Mouse (Mus musculus): ENCODE measurements around the gene Nptxr. TPM values are rescaled to one million over a fixed set of nuclear protein-coding genes. Genes with fewer than 3 reads are reported as not detected.
A peak's percentile ranks its signal among the peaks of the same experiment; 100 is the strongest.

The Nptxr gene
- polyA plus RNA-seq, 1 experiment from 2014 or later = 2.7 TPM

GRCm38 (mm10) chr15:79755977-79756625 is 48.5 kb downstream of the Nptxr start:
- H3K4me3 ChIP-seq = no peak overlapping the region
- peak overlapping the region; percentile 43; the same call in 1 of the 2 replicates for H3K9ac ChIP-seq
- no peaks in the 10 kb centered on the region for H3K27me3 ChIP-seq
- H3K4me2 ChIP-seq (replicated peaks) = no peak overlapping the region
- H3K9me3 ChIP-seq = no peaks in the 10 kb centered on the region
- 72% methylated on average over 8 of the region's 8 CpGs for WGBS
- peaks cover 4% of the 10 kb centered on the region for H3K4me1 ChIP-seq
- ATAC-seq (ENCODE audit: low FRiP score, low read depth) = no peak
- H3K36me3 ChIP-seq = peaks cover 11% of the 10 kb centered on the region
- H3K27ac ChIP-seq = no peak overlapping the region

DNA sequence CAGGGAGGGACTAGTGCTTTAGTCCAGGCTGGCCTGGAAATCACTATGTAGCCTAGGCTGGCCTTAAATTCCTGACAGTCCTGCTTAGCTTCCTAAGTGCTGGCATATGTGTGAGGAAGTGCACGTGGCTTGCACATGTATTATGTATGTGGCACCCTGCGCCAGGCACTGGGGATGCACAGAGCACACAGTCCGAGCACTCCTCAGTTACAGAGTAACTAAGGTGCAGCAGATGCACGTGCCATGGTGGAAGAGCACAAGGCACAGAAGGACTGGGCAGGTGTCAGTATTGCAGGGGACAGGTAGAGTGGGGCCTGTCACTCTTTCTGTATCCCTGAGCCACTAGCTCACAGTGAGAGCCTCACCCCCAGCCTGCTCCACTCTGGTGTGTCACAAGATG is 49.4 kb downstream of the Nptxr start:
- Histone ChIP-seq H3K4me1 (peaks cover 4% of the 10 kb centered on the region), H3K27me3 (no peaks in the 10 kb centered on the region), H3K9me3 (no peaks in the 10 kb centered on the region), H3K4me2 (replicated peaks) (no peak overlapping the region), H3K27ac (no peak overlapping the region), H3K9ac (no peak overlapping the region), H3K36me3 (0 out of 2 replicates have a peak, but pooled peaks cover 5% of the 10 kb centered on the region), H3K4me3 (no peak overlapping the region)
- WGBS = 83% methylated on average over 4 of the region's 4 CpGs
- no peak for ATAC-seq (ENCODE audit: low FRiP score, low read depth)

- Histone ChIP-seq H3K27ac (no peak overlapping the region), H3K9me3 (no peaks in the 10 kb centered on the region), H3K4me3 (no peak overlapping the region), H3K4me2 (replicated peaks) (no peak overlapping the region), H3K27me3 (no peaks in the 10 kb centered on the region), H3K4me1 (peaks cover 4% of the 10 kb centered on the region), H3K36me3 (0 out of 2 replicates have a peak, but pooled peaks cover 5% of the 10 kb centered on the region), H3K9ac (peak overlapping the region; percentile 35)
- WGBS = 41% methylated on average over 4 of the region's 4 CpGs
- no peak for ATAC-seq (ENCODE audit: low FRiP score, low read depth)
Measured at GRCm38 (mm10) chr15:79753873-79754272, 50.7 kb downstream of the Nptxr start.

DNA sequence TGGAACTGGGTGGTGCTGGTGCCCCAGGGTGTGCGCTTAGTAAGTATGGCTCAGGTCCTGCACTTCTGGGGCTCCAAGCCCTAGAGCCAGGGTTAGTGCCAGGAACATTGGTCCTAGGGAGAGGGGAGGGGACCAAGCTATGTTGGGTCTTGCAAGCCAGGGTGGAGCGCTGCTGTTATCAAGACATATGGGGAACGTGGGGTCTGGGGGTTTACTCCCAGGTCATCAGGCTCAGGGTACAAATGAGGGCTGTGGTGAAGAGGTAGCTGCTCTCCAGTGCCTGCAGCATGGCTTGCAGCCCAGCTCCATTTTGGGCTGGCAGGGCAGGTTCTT is 51.2 kb downstream of the Nptxr start:
- no peak overlapping the region for H3K4me2 ChIP-seq (replicated peaks)
- H3K36me3 ChIP-seq = 0 out of 2 replicates have a peak, but pooled peaks cover 5% of the 10 kb centered on the region
- H3K9me3 ChIP-seq = no peaks in the 10 kb centered on the region
- H3K27ac ChIP-seq = no peak overlapping the region
- ATAC-seq (ENCODE audit: low FRiP score, low read depth) = 0 out of 2 replicates have a peak, but pooled peaks have one; percentile 8
- peak overlapping the region; percentile 35; the same call in 1 of the 2 replicates for H3K9ac ChIP-seq
- H3K4me1 ChIP-seq = peaks cover 4% of the 10 kb centered on the region
- H3K4me3 ChIP-seq = no peak overlapping the region
- 86% methylated on average over 3 of the region's 3 CpGs for WGBS
- no peaks in the 10 kb centered on the region for H3K27me3 ChIP-seq

DNA sequence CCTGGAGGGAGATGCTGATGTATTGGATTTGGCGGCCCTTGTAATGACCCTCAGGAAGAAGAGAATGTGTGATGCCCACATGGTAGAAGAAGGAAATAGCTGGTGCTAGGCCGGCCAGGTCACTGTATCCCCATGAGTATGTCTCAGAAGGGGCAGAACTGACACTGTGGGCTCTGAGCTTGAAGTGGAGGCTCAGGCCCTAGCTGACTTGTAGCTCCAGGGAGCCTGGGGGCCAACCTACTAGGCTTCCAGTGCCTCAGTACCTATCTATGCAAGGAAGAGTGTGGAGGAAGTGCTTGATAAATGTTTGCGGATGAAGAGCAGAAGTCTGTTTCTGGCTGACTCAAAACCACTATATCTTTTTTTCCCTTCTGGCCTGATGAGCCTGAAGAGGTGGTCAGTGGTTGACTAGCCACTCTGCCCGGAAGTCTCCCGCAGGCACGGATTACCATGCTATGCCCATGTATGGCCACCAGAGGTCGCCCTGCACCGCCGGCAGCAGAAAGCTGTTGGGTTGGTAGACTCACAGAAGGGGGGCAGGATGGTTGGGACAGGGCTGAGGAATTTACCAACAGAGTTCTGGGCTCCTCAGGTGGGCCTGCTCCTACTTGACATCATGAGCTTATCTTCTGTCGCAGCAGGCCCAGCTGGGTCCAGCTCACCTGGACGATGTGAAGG is 51.7 kb downstream of the Nptxr start:
- peaks cover 4% of the 10 kb centered on the region for H3K4me1 ChIP-seq
- H3K4me2 ChIP-seq (replicated peaks) = no peak overlapping the region
- no peaks in the 10 kb centered on the region for H3K9me3 ChIP-seq
- H3K9ac ChIP-seq = no peak overlapping the region
- ATAC-seq (ENCODE audit: low FRiP score, low read depth) = peak; percentile 59; the same call in 1 of the 2 replicates
- WGBS = 21% methylated on average over 11 of the region's 11 CpGs
- H3K27ac ChIP-seq = no peak overlapping the region
- H3K27me3 ChIP-seq = no peaks in the 10 kb centered on the region
- no peak overlapping the region for H3K4me3 ChIP-seq
- 0 out of 2 replicates have a peak, but pooled peaks cover 5% of the 10 kb centered on the region for H3K36me3 ChIP-seq

DNA sequence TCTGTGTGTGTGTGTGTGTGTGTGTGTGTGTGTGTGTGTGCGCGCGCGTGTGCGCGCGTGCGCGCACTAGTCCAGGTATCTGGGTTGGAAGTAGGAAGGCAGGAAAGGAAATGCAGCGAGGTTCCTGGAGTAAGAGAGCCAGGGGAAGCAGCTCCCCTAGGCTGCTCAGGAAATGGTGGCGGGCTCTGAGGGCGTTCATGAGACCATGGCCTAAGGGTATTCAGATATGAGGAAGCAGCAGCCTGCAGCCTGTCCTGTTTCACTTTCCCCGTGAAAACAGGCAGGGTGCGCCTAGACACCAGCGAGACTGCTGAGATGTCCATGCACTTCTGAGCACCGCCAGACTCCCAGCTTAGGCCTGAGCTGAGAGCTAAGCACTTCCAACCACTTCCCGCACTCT is 52.8 kb downstream of the Nptxr start:
- Histone ChIP-seq H3K27me3 (no peaks in the 10 kb centered on the region), H3K4me1 (peaks cover 4% of the 10 kb centered on the region), H3K27ac (no peak overlapping the region), H3K36me3 (no peaks in the 10 kb centered on the region), H3K9me3 (no peaks in the 10 kb centered on the region), H3K4me2 (replicated peaks) (no peak overlapping the region), H3K4me3 (no peak overlapping the region), H3K9ac (no peak overlapping the region)
- WGBS = 81% methylated on average over 17 of the region's 17 CpGs
- ATAC-seq (ENCODE audit: low FRiP score, low read depth) = no peak

GRCm38 (mm10) chr15:79750266-79750665 is 54.3 kb downstream of the Nptxr start:
- Histone ChIP-seq H3K36me3 (no peaks in the 10 kb centered on the region), H3K4me2 (replicated peaks) (no peak overlapping the region), H3K4me3 (no peak overlapping the region), H3K27ac (no peak overlapping the region), H3K4me1 (peaks cover 10% of the 10 kb centered on the region), H3K9ac (no peak overlapping the region), H3K27me3 (no peaks in the 10 kb centered on the region), H3K9me3 (no peaks in the 10 kb centered on the region)
- ATAC-seq (ENCODE audit: low FRiP score, low read depth) = no peak
- WGBS = 85% methylated on average over 8 of the region's 8 CpGs

DNA sequence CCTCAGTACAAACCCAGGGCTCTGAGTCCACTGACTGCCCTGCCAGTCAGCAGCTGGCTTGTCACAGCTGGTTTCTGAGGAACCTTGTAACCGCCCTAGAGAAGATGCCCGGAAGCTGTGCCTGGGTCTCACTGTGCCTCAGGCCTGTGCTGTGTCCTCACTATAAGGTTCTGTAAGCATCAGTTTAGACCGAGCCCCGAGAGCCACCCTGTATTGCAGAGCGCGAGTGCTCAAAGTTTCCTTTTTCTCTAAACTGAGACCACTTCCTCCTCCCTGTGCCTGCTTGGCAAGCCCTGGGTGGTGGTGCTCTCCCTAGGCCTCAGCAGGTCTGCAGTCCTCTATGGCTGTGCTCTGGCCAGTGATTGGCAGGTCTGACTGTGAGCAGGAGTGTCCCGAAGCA is 55.4 kb downstream of the Nptxr start:
- Histone ChIP-seq H3K9me3 (no peaks in the 10 kb centered on the region), H3K27me3 (no peaks in the 10 kb centered on the region), H3K27ac (no peak overlapping the region), H3K36me3 (no peaks in the 10 kb centered on the region), H3K4me1 (peaks cover 18% of the 10 kb centered on the region), H3K4me3 (no peak overlapping the region), H3K4me2 (replicated peaks) (no peak overlapping the region), H3K9ac (no peak overlapping the region)
- ATAC-seq (ENCODE audit: low FRiP score, low read depth) = no peak
- WGBS = 88% methylated on average over 7 of the region's 7 CpGs

DNA sequence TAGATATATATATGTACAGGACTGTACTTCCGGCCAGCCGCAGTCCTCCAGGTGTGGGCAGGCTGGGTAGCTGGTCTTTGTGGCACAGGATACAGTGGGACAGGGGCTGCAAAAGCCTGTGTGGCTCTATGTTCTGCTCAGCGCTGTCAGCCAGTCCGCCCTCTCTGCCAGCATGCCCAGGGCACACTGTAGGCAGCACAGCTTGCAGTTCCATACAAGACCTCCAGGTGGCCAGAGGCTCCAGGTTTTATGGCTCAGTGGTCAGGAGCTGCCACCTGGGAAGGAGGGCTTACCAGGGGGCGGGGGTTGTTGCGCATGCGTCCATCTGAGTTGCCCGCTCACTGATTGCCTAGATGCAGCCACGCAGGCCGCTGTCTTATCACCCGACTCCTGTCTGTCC is 56.6 kb downstream of the Nptxr start:
- Histone ChIP-seq H3K9me3 (no peaks in the 10 kb centered on the region), H3K36me3 (no peaks in the 10 kb centered on the region), H3K27me3 (no peaks in the 10 kb centered on the region), H3K4me2 (replicated peaks) (no peak overlapping the region), H3K9ac (no peak overlapping the region), H3K27ac (no peak overlapping the region), H3K4me1 (peaks cover 17% of the 10 kb centered on the region), H3K4me3 (no peak overlapping the region)
- 61% methylated on average over 11 of the region's 11 CpGs for WGBS
- no peak for ATAC-seq (ENCODE audit: low FRiP score, low read depth)

GRCm38 (mm10) chr15:79745883-79746282 is 58.7 kb downstream of the Nptxr start:
- no peak overlapping the region for H3K27ac ChIP-seq
- peaks cover 28% of the 10 kb centered on the region for H3K4me1 ChIP-seq
- no peak for ATAC-seq (ENCODE audit: low FRiP score, low read depth)
- H3K9ac ChIP-seq = no peak overlapping the region
- H3K4me2 ChIP-seq (replicated peaks) = no peak overlapping the region
- H3K27me3 ChIP-seq = no peaks in the 10 kb centered on the region
- H3K36me3 ChIP-seq = no peaks in the 10 kb centered on the region
- no peak overlapping the region for H3K4me3 ChIP-seq
- no peaks in the 10 kb centered on the region for H3K9me3 ChIP-seq
- WGBS = 88% methylated on average over 5 of the region's 5 CpGs

DNA sequence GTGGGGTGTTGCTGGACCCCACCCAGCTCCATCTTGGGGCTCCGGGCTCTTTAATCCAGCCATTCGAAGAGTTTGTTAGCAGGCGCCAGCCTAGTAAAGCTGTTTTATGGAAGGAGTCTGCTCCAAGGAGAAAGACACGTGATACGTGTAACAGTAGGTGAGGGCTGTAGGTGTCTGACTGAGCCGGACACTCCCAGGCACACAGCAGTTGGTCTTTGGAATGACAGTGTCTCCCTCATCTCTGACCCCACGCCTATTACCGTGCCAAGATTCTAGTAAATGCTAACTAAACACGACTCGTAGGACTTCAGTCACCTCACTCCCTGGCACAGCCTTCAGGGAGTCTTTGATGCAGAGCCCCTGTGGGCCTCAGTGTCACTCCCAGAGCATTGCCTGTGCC is 59.3 kb downstream of the Nptxr start:
- Histone ChIP-seq H3K27me3 (no peaks in the 10 kb centered on the region), H3K4me1 (peaks cover 34% of the 10 kb centered on the region), H3K9me3 (no peaks in the 10 kb centered on the region), H3K27ac (no peak overlapping the region; the same call in 1 of the 2 replicates), H3K9ac (no peak overlapping the region), H3K4me3 (no peak overlapping the region), H3K36me3 (no peaks in the 10 kb centered on the region), H3K4me2 (replicated peaks) (peak overlapping the region; percentile 11; the same call in 1 of the 2 replicates)
- no peak for ATAC-seq (ENCODE audit: low FRiP score, low read depth)
- WGBS = 58% methylated on average over 10 of the region's 10 CpGs

GRCm38 (mm10) chr15:79744742-79745141 is 59.8 kb downstream of the Nptxr start:
- no peak overlapping the region for H3K27ac ChIP-seq

More at GRCm38 (mm10) chr15:79744742-79745141, 59.8 kb downstream of the Nptxr start:
- H3K9ac ChIP-seq = no peak overlapping the region
- no peak for ATAC-seq (ENCODE audit: low FRiP score, low read depth)
- H3K36me3 ChIP-seq = peaks cover under 1% of the 10 kb centered on the region
- no peak overlapping the region for H3K4me3 ChIP-seq
- WGBS = 75% methylated on average over 8 of the region's 8 CpGs
- H3K9me3 ChIP-seq = no peaks in the 10 kb centered on the region
- H3K4me2 ChIP-seq (replicated peaks) = peak overlapping the region; percentile 11; the same call in 1 of the 2 replicates
- no peaks in the 10 kb centered on the region for H3K27me3 ChIP-seq
- peaks cover 39% of the 10 kb centered on the region for H3K4me1 ChIP-seq
